Mouse (Mus musculus) heart, embryonic 16.5 days (tissue): ENCODE data around the gene Olfm2. TPM values are rescaled to one million over a fixed set of nuclear protein-coding genes. Genes with fewer than 3 reads are reported as not detected.

ENCODE experiments used
- ATAC-seq: fragments of 200-750 bp; cut with Nextera tagmentation; replicated peaks from 2 replicates; pipeline ENCODE4 v1.8.0; 2017; ENCODE audit warnings: moderate number of reproducible peaks; ENCODE audit not compliant: insufficient read depth, low FRiP score; ENCODE audit errors: extremely low read depth
- H3K27ac ChIP-seq: fragments of 300-500 bp; sonication (generic); 2 replicates; pipeline ENCODE4 v1.5.1; 2014; ENCODE audit warnings: mild to moderate bottlenecking, low read length, control low read depth, moderate library complexity
- H3K27me3 ChIP-seq: fragments of 300-500 bp; sonication (generic); 2 replicates; pipeline ENCODE4 v1.6.1; 2014; ENCODE audit warnings: low read length, mixed read lengths; ENCODE audit not compliant: control insufficient read depth, insufficient read depth
- H3K36me3 ChIP-seq: fragments of 300-500 bp; sonication (generic); 2 replicates; pipeline ENCODE4 v1.6.1; 2014; ENCODE audit not compliant: control insufficient read depth, insufficient read depth
- H3K4me1 ChIP-seq: fragments of 300-500 bp; sonication (generic); 2 replicates; pipeline ENCODE4 v1.6.1; 2014; ENCODE audit warnings: low read length, mixed read lengths; ENCODE audit not compliant: control insufficient read depth, insufficient read depth
- H3K4me2 ChIP-seq: fragments of 300-500 bp; sonication (generic); 2 replicates; pipeline ENCODE4 v1.6.1; 2014; ENCODE audit warnings: low read depth, mild to moderate bottlenecking, control low read depth, low read length
- H3K4me3 ChIP-seq: fragments of 300-500 bp; sonication (generic); 2 replicates; pipeline ENCODE4 v1.5.1; 2014; ENCODE audit warnings: mild to moderate bottlenecking, control low read depth, low read length
- H3K9ac ChIP-seq: fragments of 300-500 bp; sonication (generic); 2 replicates; pipeline ENCODE4 v1.6.1; 2014; ENCODE audit warnings: low read length, control low read depth
- H3K9me3 ChIP-seq: fragments of 300-500 bp; sonication (generic); replicated peaks from 2 replicates; pipeline ENCODE4 v1.6.1; 2016; ENCODE audit warnings: low read length; ENCODE audit not compliant: control insufficient read depth
- WGBS: fragments of 180-500 bp; shearing (Covaris S2); extraction: QIAGEN DNeasy Blood & Tissue Kit; methylation state at CpG from one replicate; pipeline ENCODE4 v1.1.7; 2014; 5-methylcytosine and 5-hydroxymethylcytosine counted together
- polyA plus RNA-seq: library from polyadenylated mRNA; unstranded; fragments of >200 nt; fragmentation: Nextera tagmentation; extraction: Ambion mirVana; gene quantifications from 2 replicates; pipeline ENCODE4 v1.2.1, GENCODE M21; 2015

The Olfm2 gene
- polyA plus RNA-seq, 1 experiment from 2014 or later = 1.4 TPM

DNA sequence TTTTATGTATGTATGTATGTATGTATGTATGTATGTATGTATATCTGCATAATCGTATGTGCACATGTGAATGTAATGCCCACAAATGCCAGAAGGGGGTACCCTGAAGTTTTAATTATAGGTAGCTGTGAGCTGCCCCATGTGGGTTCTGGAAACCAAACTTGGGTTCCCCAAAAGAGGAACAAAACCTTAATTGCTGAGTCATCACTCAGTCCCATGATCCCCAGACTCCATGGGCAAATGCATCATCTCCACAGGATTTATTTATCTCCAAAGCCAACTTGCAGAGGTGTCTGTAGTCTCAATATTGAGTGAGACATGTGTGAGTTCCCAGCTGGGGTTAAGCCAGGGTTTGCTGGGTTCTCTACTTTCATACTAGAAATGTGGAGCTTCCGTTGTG is 8.9 kb downstream of the Olfm2 start:
- Histone ChIP-seq H3K27me3 (0 out of 2 replicates have a peak, but pooled peaks cover 3% of the 10 kb centered on the region), H3K36me3 (no peaks in the 10 kb centered on the region), H3K9me3 (no peaks in the 10 kb centered on the region), H3K27ac (no peak overlapping the region), H3K4me3 (no peak overlapping the region), H3K9ac (no peak overlapping the region), H3K4me2 (no peak overlapping the region), H3K4me1 (peaks cover 3% of the 10 kb centered on the region)
- WGBS = 83% methylated on average over 2 of the region's 2 CpGs
- no peak for ATAC-seq

DNA sequence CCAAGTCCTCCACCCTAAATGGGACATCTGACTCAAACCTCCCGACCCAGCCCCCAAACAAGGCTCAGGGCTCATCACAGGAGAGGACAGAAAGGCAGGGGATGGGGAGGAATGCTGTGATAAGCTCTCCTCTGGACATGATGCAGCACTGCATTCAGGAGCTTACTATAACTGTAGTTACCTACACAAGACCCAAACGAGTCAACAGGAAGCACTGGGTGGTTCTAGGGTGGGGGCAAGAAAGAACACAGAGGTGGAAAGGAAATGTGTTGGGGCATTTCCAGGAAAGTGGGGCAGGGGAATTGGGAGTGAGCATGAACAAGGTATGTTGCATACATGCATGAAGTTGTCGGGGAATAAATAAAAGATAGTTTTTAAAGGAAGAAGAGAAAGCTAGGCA is 11.5 kb downstream of the Olfm2 start:
- H3K27ac ChIP-seq = no peak overlapping the region
- no peaks in the 10 kb centered on the region for H3K4me1 ChIP-seq
- 55% methylated on average over 3 of the region's 3 CpGs for WGBS
- H3K4me3 ChIP-seq = no peak overlapping the region
- no peak for ATAC-seq
- no peaks in the 10 kb centered on the region for H3K9me3 ChIP-seq
- peaks cover 5% of the 10 kb centered on the region; the same call in 1 of the 2 replicates for H3K27me3 ChIP-seq
- no peaks in the 10 kb centered on the region for H3K36me3 ChIP-seq
- no peak overlapping the region for H3K9ac ChIP-seq
- no peak overlapping the region for H3K4me2 ChIP-seq

DNA sequence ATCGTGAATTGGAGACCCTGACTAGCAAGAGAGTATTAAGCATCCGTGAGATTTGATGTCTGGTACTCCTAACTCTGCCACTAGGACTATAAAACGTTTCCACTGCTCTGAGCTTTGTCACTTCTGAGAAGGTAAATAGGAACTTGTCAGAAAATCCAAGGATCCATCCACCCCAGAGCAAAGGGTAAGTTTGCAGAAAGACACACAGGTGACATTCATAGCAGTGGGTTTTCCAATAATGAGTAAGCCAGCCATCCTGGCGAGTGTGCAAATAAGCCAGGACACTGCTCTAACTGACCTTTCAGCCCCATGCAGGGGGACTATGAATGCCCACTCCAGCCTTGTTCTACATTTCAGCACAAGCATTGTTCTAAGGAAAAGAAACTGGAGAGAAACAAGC is 14.4 kb downstream of the Olfm2 start:
- no peak for ATAC-seq
- no peak overlapping the region for H3K9ac ChIP-seq
- H3K4me2 ChIP-seq = no peak overlapping the region
- WGBS = 46% methylated on average over 4 of the region's 4 CpGs
- no peak overlapping the region for H3K4me3 ChIP-seq
- peaks cover 24% of the 10 kb centered on the region for H3K27me3 ChIP-seq
- no peaks in the 10 kb centered on the region for H3K9me3 ChIP-seq
- H3K36me3 ChIP-seq = no peaks in the 10 kb centered on the region
- peaks cover 5% of the 10 kb centered on the region; the same call in 1 of the 2 replicates for H3K4me1 ChIP-seq
- H3K27ac ChIP-seq = no peak overlapping the region

DNA sequence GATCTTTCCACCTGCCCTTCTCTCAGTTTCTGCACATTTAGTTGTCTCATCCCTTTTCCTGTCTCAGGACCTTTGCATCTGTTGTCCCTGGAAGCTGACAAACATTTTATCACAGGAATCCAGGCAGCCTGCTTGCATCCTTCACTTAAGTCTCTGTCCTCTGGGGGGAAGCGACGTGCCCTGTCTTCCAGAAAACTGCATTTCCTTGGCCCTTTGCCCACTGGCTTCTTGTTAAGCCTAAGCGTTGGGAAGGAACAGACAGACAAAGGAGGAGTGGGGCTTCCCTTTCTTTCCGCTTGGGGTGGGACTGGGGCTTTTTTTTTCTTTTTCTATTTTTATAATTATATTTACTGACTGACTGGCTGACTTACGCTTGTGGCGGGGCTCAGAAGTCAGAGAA is 16.7 kb downstream of the Olfm2 start:
- no peaks in the 10 kb centered on the region for H3K36me3 ChIP-seq
- H3K4me2 ChIP-seq = no peak overlapping the region
- H3K4me3 ChIP-seq = no peak overlapping the region
- H3K27ac ChIP-seq = no peak overlapping the region
- H3K27me3 ChIP-seq = peaks cover 47% of the 10 kb centered on the region
- H3K4me1 ChIP-seq = peaks cover 12% of the 10 kb centered on the region
- ATAC-seq = no peak
- no peak overlapping the region for H3K9ac ChIP-seq
- 36% methylated on average over 6 of the region's 6 CpGs for WGBS
- H3K9me3 ChIP-seq = no peaks in the 10 kb centered on the region

DNA sequence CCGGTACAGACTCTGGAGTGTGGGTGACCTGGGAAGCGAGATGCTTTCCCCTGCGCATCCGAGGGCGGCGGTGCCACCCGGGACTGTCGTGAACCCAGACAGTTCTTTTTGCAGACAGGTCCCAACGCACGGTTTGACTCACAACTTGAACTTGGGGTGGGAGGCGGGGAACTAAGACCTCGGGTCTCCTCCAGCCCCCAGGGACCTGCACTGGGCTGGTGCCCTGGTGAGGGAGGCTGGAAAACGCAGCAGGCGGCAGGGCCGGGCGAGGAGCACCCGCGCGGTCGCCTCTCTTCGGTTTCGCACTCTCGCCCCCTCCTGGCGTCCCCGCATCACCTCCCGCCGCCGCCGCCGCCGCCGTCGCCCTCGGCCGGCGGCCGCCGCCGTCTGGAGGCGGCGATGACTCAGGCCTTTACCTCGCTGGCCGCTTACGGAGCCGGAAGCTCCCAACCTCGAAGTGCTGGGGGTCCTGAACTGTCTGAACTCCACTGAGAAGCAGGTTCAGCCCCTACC is 18.5 kb downstream of the Olfm2 start:
- Histone ChIP-seq H3K4me3 (peak overlapping the region; percentile 55), H3K36me3 (no peaks in the 10 kb centered on the region), H3K27ac (no peak overlapping the region), H3K27me3 (peaks cover 57% of the 10 kb centered on the region), H3K9ac (peak overlapping the region; percentile 56; the same call in 1 of the 2 replicates), H3K4me2 (peak overlapping the region; percentile 89), H3K9me3 (no peaks in the 10 kb centered on the region), H3K4me1 (peaks cover 12% of the 10 kb centered on the region)
- peak; percentile 39; the same call in 1 of the 2 replicates for ATAC-seq
- WGBS = 1% methylated on average over 46 of the region's 46 CpGs

DNA sequence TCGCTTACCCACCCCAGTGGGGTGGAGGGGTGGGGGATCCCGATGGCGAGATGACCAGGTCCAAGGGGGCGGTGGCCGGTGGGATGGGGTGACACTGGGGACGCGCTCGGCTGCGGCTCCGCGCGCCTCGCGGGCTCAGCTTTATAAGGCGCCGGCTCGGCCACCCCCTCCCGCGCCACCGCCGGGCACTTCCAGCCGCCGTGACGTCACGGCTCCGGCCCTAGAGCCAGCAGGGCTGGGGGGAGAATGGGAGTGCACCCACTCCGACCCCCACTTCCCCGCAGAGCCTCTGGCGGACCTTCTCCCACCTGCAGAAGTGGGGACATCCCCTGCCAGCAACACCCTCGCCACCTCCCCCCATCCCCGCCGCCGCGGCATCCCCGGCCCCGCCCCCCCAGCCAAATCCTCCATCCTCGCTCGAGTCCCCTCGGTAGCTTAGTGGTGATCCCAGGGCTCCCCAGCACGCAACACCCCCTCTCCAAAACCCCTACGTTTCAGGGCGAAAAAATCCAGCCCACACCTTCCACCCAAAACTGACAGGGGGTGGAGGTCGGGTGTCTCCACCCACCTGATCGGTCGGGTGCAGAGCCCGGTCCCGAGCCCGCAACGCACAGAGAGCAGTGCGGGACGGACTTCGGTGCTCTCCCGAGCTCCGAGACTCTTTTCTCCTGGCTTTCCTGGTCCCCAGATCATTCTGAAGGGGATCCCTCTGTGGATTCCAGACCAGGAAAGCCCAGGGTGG is 19.1 kb downstream of the Olfm2 start:
- WGBS = under 1% methylated on average over 54 of the region's 54 CpGs

DNA sequence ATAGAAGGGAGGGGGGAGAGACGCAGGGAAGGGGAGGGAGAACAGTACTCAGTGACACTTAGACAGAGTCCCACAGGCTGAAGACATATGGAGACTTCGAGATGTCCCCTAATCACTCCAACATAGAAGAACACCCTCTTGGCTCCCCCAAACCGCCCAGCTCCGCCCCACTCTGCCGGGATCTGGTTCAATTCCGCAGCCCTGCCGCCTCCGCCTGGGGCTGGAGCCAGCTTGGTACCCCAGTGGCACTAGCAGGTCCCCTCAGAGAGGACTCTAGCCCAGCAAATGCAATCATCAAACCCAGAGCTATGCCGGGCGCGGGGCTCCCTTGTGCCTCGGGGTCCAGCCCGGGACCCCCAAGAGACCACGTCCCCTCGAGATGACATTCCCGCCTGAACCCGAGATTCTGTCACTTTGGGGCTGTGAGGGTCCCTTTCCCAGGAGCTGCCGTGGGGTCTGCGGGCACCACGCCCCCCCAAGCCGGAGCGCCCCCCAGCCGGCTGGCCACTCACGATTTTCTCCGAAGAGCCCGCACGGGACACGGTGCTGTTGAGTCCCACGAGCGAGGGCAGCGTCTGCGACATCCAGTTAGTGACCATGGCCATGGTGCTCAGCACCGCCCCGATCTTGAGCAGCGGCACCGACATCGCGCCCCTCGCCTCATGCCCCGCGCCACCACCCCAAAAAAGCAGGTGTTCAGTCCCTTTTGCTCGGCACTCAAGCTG is 19.9 kb downstream of the Olfm2 start:
- 2% methylated on average over 41 of the region's 42 CpGs for WGBS
- peak overlapping the region; percentile 89 for H3K4me2 ChIP-seq
- peaks cover 12% of the 10 kb centered on the region for H3K4me1 ChIP-seq
- 0 out of 2 replicates have a peak, but pooled peaks have one; percentile 15 for ATAC-seq
- no peak overlapping the region for H3K27ac ChIP-seq
- peak overlapping the region; percentile 56 for H3K9ac ChIP-seq
- H3K4me3 ChIP-seq = peak overlapping the region; percentile 55
- H3K9me3 ChIP-seq = no peaks in the 10 kb centered on the region
- H3K36me3 ChIP-seq = no peaks in the 10 kb centered on the region
- H3K27me3 ChIP-seq = peaks cover 56% of the 10 kb centered on the region

More for the DNA sequence above, 19.1 kb downstream of the Olfm2 start:
- peak overlapping the region; percentile 56 for H3K9ac ChIP-seq
- H3K4me2 ChIP-seq = peak overlapping the region; percentile 89
- 0 out of 2 replicates have a peak, but pooled peaks have one; percentile 33 for ATAC-seq
- no peaks in the 10 kb centered on the region for H3K9me3 ChIP-seq
- H3K27ac ChIP-seq = no peak overlapping the region
- peaks cover 57% of the 10 kb centered on the region for H3K27me3 ChIP-seq
- H3K4me3 ChIP-seq = peak overlapping the region; percentile 55
- peaks cover 12% of the 10 kb centered on the region for H3K4me1 ChIP-seq
- no peaks in the 10 kb centered on the region for H3K36me3 ChIP-seq

DNA sequence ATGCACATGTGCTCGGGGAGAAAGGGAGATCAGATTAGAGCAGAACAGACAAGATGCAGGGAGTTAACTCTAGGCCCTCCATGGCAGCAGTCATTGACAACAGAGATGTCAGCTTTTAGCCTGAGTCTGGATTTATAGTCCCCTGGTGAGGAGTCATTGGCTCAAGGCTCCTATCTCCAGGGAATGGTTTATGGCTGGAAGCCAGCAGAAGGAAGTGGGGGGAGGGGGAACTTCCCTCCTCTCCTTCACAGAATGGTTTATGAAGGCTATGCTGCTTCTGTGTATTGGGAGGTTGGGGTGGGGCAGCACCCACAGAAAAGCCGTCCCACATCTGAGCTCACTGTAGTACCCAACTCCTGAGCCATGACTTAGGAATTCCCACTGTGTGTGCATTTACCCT is 24.6 kb downstream of the Olfm2 start:
- H3K4me1 ChIP-seq = peaks cover 5% of the 10 kb centered on the region
- no peak for ATAC-seq
- peaks cover 32% of the 10 kb centered on the region for H3K27me3 ChIP-seq
- WGBS = 50% methylated on average over 2 of the region's 2 CpGs
- H3K36me3 ChIP-seq = no peaks in the 10 kb centered on the region
- no peak overlapping the region for H3K4me3 ChIP-seq
- H3K9me3 ChIP-seq = no peaks in the 10 kb centered on the region
- H3K9ac ChIP-seq = no peak overlapping the region
- no peak overlapping the region for H3K27ac ChIP-seq
- H3K4me2 ChIP-seq = no peak overlapping the region

DNA sequence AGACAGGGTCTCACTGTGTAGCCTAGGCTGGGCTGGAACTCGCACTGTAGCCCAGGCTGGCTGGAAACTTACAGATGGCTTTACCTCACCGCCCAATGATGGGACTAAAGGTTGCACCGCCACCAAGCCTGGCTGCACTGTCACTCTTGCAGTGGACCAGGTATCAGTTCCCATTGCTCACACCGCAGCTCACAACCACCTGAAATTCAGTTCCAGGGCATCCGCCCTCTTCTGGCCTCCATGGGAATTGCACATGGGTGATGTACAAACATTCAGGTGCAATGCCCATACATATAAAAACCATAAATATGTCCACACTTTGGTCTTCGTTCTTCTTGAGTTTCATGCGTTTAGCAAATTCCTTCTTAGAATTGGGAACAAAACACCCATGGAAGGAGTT is 30.8 kb downstream of the Olfm2 start:
- no peak overlapping the region for H3K4me3 ChIP-seq
- WGBS = 63% methylated on average over 7 of the region's 7 CpGs
- H3K9ac ChIP-seq = no peak overlapping the region
- H3K27me3 ChIP-seq = no peaks in the 10 kb centered on the region
- no peak overlapping the region for H3K27ac ChIP-seq
- ATAC-seq = no peak
- H3K4me2 ChIP-seq = no peak overlapping the region
- no peaks in the 10 kb centered on the region for H3K36me3 ChIP-seq
- no peaks in the 10 kb centered on the region for H3K9me3 ChIP-seq
- no peaks in the 10 kb centered on the region for H3K4me1 ChIP-seq
